In genomic region chr5:143112281-143113246, GRCm38 (mm10) we compare ENCODE assay signal across 8 mouse cellular contexts. TPM values are rescaled to one million over a fixed set of nuclear protein-coding genes. Genes with fewer than 3 reads are reported as not detected.
A peak's percentile ranks its signal among the peaks of the same experiment; 100 is the strongest.
DNase-seq lines count a peak whose midpoint lies in the region; ATAC-seq and TF ChIP-seq lines count a peak whose summit lies in the region.

Gene Rnf216 (minus strand): TSS chr5:143112994.

- peak within 1 kb of the TSS; percentile 92 for H3K4me2 ChIP-seq in hindbrain, postnatal 0 days (ENCODE audit: low read depth, low read length)

- H3K9me3 ChIP-seq in hindbrain, postnatal 0 days (ENCODE audit: low read length), result no peaks in the 10 kb centered on the region

- no peaks in the 10 kb centered on the region for H3K36me3 ChIP-seq in hindbrain, postnatal 0 days (ENCODE audit: insufficient read depth, low read length)

- peak; percentile 97 for DNase-seq in ZHBTc4 (ENCODE audit: low read depth, low spot score)
- peak; percentile 95 for DNase-seq in gastrocnemius, adult 2 months
- DNase-seq in hindbrain, postnatal 0 days (ENCODE audit: low spot score), result peak; percentile 96
- peak; percentile 92 to 94 for DNase-seq in left cerebral cortex, adult 2 months (ENCODE audit: extremely low spot score in 1 of 2, low spot score in 2 of 2)
- peak; percentile 94 to 96 for DNase-seq in right cerebral cortex, adult 2 months (ENCODE audit: low spot score in 2 of 2)
- DNase-seq in urinary bladder, postnatal 14 days (ENCODE audit: low spot score), result peak; percentile 93

- 1% methylated on average over 99 of the region's 110 CpGs for whole genome bisulfite sequencing in hindbrain, postnatal 0 days

- peak within 1 kb of the TSS; percentile 96 for H3K27ac ChIP-seq in gastrocnemius, adult 2 months
- peak within 1 kb of the TSS; percentile 81 for H3K27ac ChIP-seq in hindbrain, postnatal 0 days
- H3K27ac ChIP-seq in left cerebral cortex, adult 2 months, result peak within 1 kb of the TSS; percentile 91

- peaks cover 7% of the 10 kb centered on the region; the same call in 1 of the 2 replicates for H3K4me1 ChIP-seq in hindbrain, postnatal 0 days (ENCODE audit: insufficient read depth, low read length)

- ATAC-seq in common myeloid progenitor, adult 5-6 weeks (replicated peaks; ENCODE audit: low read depth, poor library complexity, severe bottlenecking), result peak; percentile 97
- ATAC-seq in hindbrain, postnatal 0 days, result peak; percentile 99
- peak; percentile 99 for ATAC-seq in megakaryocyte, adult 5-6 weeks (ENCODE audit: poor library complexity, severe bottlenecking)

- intact Hi-C loops in gastrocnemius, adult 2 months (cut with DNase I), result loop anchor here (2.0 to 10.0 kb wide), 2 partner anchors 66 to 1112 kb away; partner anchors contain the start of gene Tecpr1
- intact Hi-C loops in left cerebral cortex, adult 2 months (cut with DNase I), result loop anchor here (1.0 kb wide), 1 partner anchor 68 kb away; the partner anchor contains the start of gene Rbak

- H3K9ac ChIP-seq in hindbrain, postnatal 0 days (replicated peaks; ENCODE audit: low read length), result peak within 1 kb of the TSS; percentile 82

- H3K27me3 ChIP-seq in hindbrain, postnatal 0 days (ENCODE audit: insufficient read depth, low read length), result no peaks in the 10 kb centered on the region

- peak within 1 kb of the TSS; percentile 95 for H3K4me3 ChIP-seq in gastrocnemius, adult 2 months
- peak within 1 kb of the TSS; percentile 96 for H3K4me3 ChIP-seq in hindbrain, postnatal 0 days (ENCODE audit: low read length)
- peak within 1 kb of the TSS; percentile 78 for H3K4me3 ChIP-seq in left cerebral cortex, adult 2 months

- peak; percentile 84 for TF ChIP-seq CTCF in gastrocnemius, adult 2 months (IDR thresholded peaks at IDR 0.05)
- peak; percentile 80 for TF ChIP-seq CTCF in hindbrain, postnatal 0 days (IDR thresholded peaks at IDR 0.05; ENCODE audit: low read depth)
- TF ChIP-seq CTCF in left cerebral cortex, adult 2 months (IDR thresholded peaks at IDR 0.05), result peak; percentile 89

RNA-seq across cellular contexts. Expression of gene Rnf216, which starts in this region (rescaled TPM):
- 46.8 and 76.1 TPM in 2 replicates for total RNA-seq in common myeloid progenitor, adult 5-6 weeks (2017)
- total RNA-seq in gastrocnemius, adult 2 months (2021), result 10 to 100 TPM; 19.0 to 19.8 TPM
- 28.0 and 32.7 TPM in 2 replicates for total RNA-seq in hindbrain, postnatal 0 days (2014; rRNA removed)
- polyA plus RNA-seq in hindbrain, postnatal 0 days (2015; fragmentation: Nextera tagmentation; extraction: Ambion mirVana), result 25.3 and 29.7 TPM in 2 replicates
- 10 to 100 TPM; 40.7 to 47.8 TPM for total RNA-seq in left cerebral cortex, adult 2 months (2021)
- 37.2 and 44.1 TPM in 2 replicates for total RNA-seq in megakaryocyte, adult 5-6 weeks (2015)
- total RNA-seq in megakaryocyte, adult 5-6 weeks (2017), result 38.1 and 57.9 TPM in 2 replicates

Comparison
In these comparisons a context has a peak if more than half of its experiments do, and no peak if none do; other contexts are left out.
1. Peak in every context shown above with its lines: DNase-seq, ATAC-seq, H3K4me3 ChIP-seq and H3K27ac ChIP-seq.